Mouse (Mus musculus) limb, embryonic 15.5 days (tissue): Measurements from ENCODE around the gene Grtp1. TPM values are rescaled to one million over a fixed set of nuclear protein-coding genes. Genes with fewer than 3 reads are reported as not detected.

Source experiments
- ATAC-seq: fragments of 200-750 bp; cut with Nextera tagmentation; 2 replicates; pipeline ENCODE4 v1.8.0; 2017; ENCODE audit warnings: low read depth, moderate TSS enrichment; ENCODE audit not compliant: insufficient number of reproducible peaks, low FRiP score, low TSS enrichment
- H3K27ac ChIP-seq: fragments of 300-500 bp; sonication (generic); 2 replicates; pipeline ENCODE4 v1.5.1; 2015; ENCODE audit warnings: moderate library complexity, mild to moderate bottlenecking, inconsistent platforms
- H3K27me3 ChIP-seq: fragments of 300-500 bp; sonication (generic); 2 replicates; pipeline ENCODE4 v1.6.1; 2015; ENCODE audit warnings: inconsistent platforms
- H3K36me3 ChIP-seq: fragments of 300-500 bp; sonication (generic); 2 replicates; pipeline ENCODE4 v1.6.1; 2015; ENCODE audit warnings: inconsistent platforms
- H3K4me1 ChIP-seq: fragments of 300-500 bp; sonication (generic); 2 replicates; pipeline ENCODE4 v1.6.1; 2015; ENCODE audit warnings: inconsistent platforms
- H3K4me2 ChIP-seq: fragments of 300-500 bp; sonication (generic); 2 replicates; pipeline ENCODE4 v1.6.1; 2015; ENCODE audit warnings: mild to moderate bottlenecking, inconsistent platforms
- H3K4me3 ChIP-seq: fragments of 300-500 bp; sonication (generic); 2 replicates; pipeline ENCODE4 v1.5.1; 2015; ENCODE audit warnings: mild to moderate bottlenecking, inconsistent platforms
- H3K9ac ChIP-seq: fragments of 300-500 bp; sonication (generic); 2 replicates; pipeline ENCODE4 v1.6.1; 2015; ENCODE audit warnings: inconsistent platforms
- H3K9me3 ChIP-seq: fragments of 300-500 bp; sonication (generic); 2 replicates; pipeline ENCODE4 v1.6.1; 2016; ENCODE audit warnings: inconsistent platforms
- WGBS: fragments of 180-500 bp; shearing (Covaris S2); methylation state at CpG from one replicate; pipeline ENCODE4 v1.1.7; 2015; 5-methylcytosine and 5-hydroxymethylcytosine counted together
- polyA plus RNA-seq: library from polyadenylated mRNA; unstranded; fragments of >200 nt; fragmentation: Nextera tagmentation; extraction: Ambion mirVana; gene quantifications from 2 replicates; pipeline ENCODE4 v1.2.1, GENCODE M21; 2015

Gene Grtp1
- polyA plus RNA-seq, 1 experiment from 2014 or later, result 10.9 TPM

- H3K27ac ChIP-seq, result no peak overlapping the region
- H3K36me3 ChIP-seq, result no peaks in the 10 kb centered on the region
- no peaks in the 10 kb centered on the region for H3K9me3 ChIP-seq
- H3K4me3 ChIP-seq, result no peak overlapping the region
- H3K4me1 ChIP-seq, result peaks cover 11% of the 10 kb centered on the region
- whole genome bisulfite sequencing, result 77% methylated on average over 9 of the region's 9 CpGs
- ATAC-seq, result no peak
- H3K27me3 ChIP-seq, result no peaks in the 10 kb centered on the region
- H3K4me2 ChIP-seq, result no peak overlapping the region
- no peak overlapping the region for H3K9ac ChIP-seq
Observed at GRCm38 (mm10) chr8:13224426-13224825, 24.0 kb upstream of the Grtp1 start.

- H3K36me3 ChIP-seq, result no peaks in the 10 kb centered on the region
- H3K4me1 ChIP-seq, result peaks cover 9% of the 10 kb centered on the region
- no peak overlapping the region for H3K27ac ChIP-seq
- ATAC-seq, result no peak
- WGBS, result 80% methylated on average over 4 of the region's 4 CpGs
- no peaks in the 10 kb centered on the region for H3K9me3 ChIP-seq
- no peak overlapping the region for H3K4me2 ChIP-seq
- H3K27me3 ChIP-seq, result 0 out of 2 replicates have a peak, but pooled peaks cover 3% of the 10 kb centered on the region
- H3K9ac ChIP-seq, result no peak overlapping the region
- H3K4me3 ChIP-seq, result no peak overlapping the region
Observed at GRCm38 (mm10) chr8:13218441-13218840, 18.0 kb upstream of the Grtp1 start.

GRCm38 (mm10) chr8:13217986-13218385 lies 17.6 kb upstream of the Grtp1 start:
- Histone ChIP-seq H3K4me1 (peaks cover 14% of the 10 kb centered on the region), H3K27me3 (0 out of 2 replicates have a peak, but pooled peaks cover 3% of the 10 kb centered on the region)
- ATAC-seq, result no peak

GRCm38 (mm10) chr8:13217093-13217492 lies 16.7 kb upstream of the Grtp1 start:
- WGBS, result 30% methylated on average over 5 of the region's 5 CpGs
- Histone ChIP-seq H3K36me3 (no peaks in the 10 kb centered on the region), H3K4me3 (no peak overlapping the region), H3K27me3 (0 out of 2 replicates have a peak, but pooled peaks cover 3% of the 10 kb centered on the region), H3K4me2 (no peak overlapping the region), H3K9ac (no peak overlapping the region), H3K9me3 (no peaks in the 10 kb centered on the region), H3K4me1 (peaks cover 14% of the 10 kb centered on the region), H3K27ac (no peak overlapping the region)
- no peak for ATAC-seq

More at GRCm38 (mm10) chr8:13217986-13218385, 17.6 kb upstream of the Grtp1 start:
- Histone ChIP-seq H3K27ac (no peak overlapping the region), H3K9me3 (no peaks in the 10 kb centered on the region), H3K4me2 (no peak overlapping the region), H3K4me3 (no peak overlapping the region), H3K9ac (no peak overlapping the region), H3K36me3 (no peaks in the 10 kb centered on the region)

GRCm38 (mm10) chr8:13216386-13216785 lies 16.0 kb upstream of the Grtp1 start:
- ATAC-seq, result no peak; the same call in 1 of the 2 replicates
- Histone ChIP-seq H3K4me1 (peaks cover 12% of the 10 kb centered on the region), H3K27me3 (0 out of 2 replicates have a peak, but pooled peaks cover 3% of the 10 kb centered on the region), H3K36me3 (no peaks in the 10 kb centered on the region), H3K27ac (no peak overlapping the region), H3K9me3 (no peaks in the 10 kb centered on the region), H3K4me3 (no peak overlapping the region), H3K9ac (no peak overlapping the region), H3K4me2 (no peak overlapping the region)
- 69% methylated on average over 8 of the region's 8 CpGs for WGBS

GRCm38 (mm10) chr8:13213479-13214268 lies 13.3 kb upstream of the Grtp1 start:
- no peaks in the 10 kb centered on the region for H3K36me3 ChIP-seq
- H3K4me1 ChIP-seq, result peaks cover 12% of the 10 kb centered on the region
- 24% methylated on average over 10 of the region's 10 CpGs for WGBS
- H3K27ac ChIP-seq, result no peak overlapping the region
- no peaks in the 10 kb centered on the region for H3K9me3 ChIP-seq
- H3K4me3 ChIP-seq, result no peak overlapping the region
- ATAC-seq, result peak; percentile 69
- H3K27me3 ChIP-seq, result 0 out of 2 replicates have a peak, but pooled peaks cover 3% of the 10 kb centered on the region
- H3K9ac ChIP-seq, result no peak overlapping the region
- H3K4me2 ChIP-seq, result no peak overlapping the region

- ATAC-seq, result no peak
Observed at GRCm38 (mm10) chr8:13209770-13210169, 9.3 kb upstream of the Grtp1 start.

GRCm38 (mm10) chr8:13208627-13209355 lies 8.4 kb upstream of the Grtp1 start:
- WGBS, result 35% methylated on average over 6 of the region's 6 CpGs
- Histone ChIP-seq H3K4me3 (no peak overlapping the region), H3K27ac (no peak overlapping the region), H3K4me1 (peaks cover 9% of the 10 kb centered on the region), H3K9ac (no peak overlapping the region), H3K36me3 (no peaks in the 10 kb centered on the region), H3K27me3 (no peaks in the 10 kb centered on the region), H3K4me2 (no peak overlapping the region), H3K9me3 (no peaks in the 10 kb centered on the region)
- no peak for ATAC-seq

More at GRCm38 (mm10) chr8:13209770-13210169, 9.3 kb upstream of the Grtp1 start:
- Histone ChIP-seq H3K9ac (no peak overlapping the region), H3K9me3 (no peaks in the 10 kb centered on the region), H3K4me1 (peaks cover 12% of the 10 kb centered on the region), H3K27me3 (no peaks in the 10 kb centered on the region), H3K36me3 (no peaks in the 10 kb centered on the region), H3K4me2 (no peak overlapping the region), H3K27ac (no peak overlapping the region), H3K4me3 (no peak overlapping the region)
- WGBS, result 23% methylated on average over 1 of the region's 1 CpGs

- no peak overlapping the region for H3K27ac ChIP-seq
- H3K9me3 ChIP-seq, result no peaks in the 10 kb centered on the region
- H3K4me3 ChIP-seq, result no peak overlapping the region
- H3K9ac ChIP-seq, result no peak overlapping the region
- no peak overlapping the region for H3K4me2 ChIP-seq
- H3K4me1 ChIP-seq, result no peaks in the 10 kb centered on the region; the same call in 1 of the 2 replicates
- WGBS, result 25% methylated on average over 5 of the region's 5 CpGs
- ATAC-seq, result no peak
- peaks cover 20% of the 10 kb centered on the region for H3K27me3 ChIP-seq
- no peaks in the 10 kb centered on the region for H3K36me3 ChIP-seq
Observed at GRCm38 (mm10) chr8:13206290-13206689, 5.9 kb upstream of the Grtp1 start.

GRCm38 (mm10) chr8:13205311-13205710 lies 4.9 kb upstream of the Grtp1 start:
- Histone ChIP-seq H3K9me3 (no peaks in the 10 kb centered on the region), H3K4me1 (peaks cover 7% of the 10 kb centered on the region; the same call in 1 of the 2 replicates), H3K36me3 (no peaks in the 10 kb centered on the region), H3K27ac (no peak overlapping the region), H3K4me2 (no peak overlapping the region), H3K4me3 (no peak overlapping the region), H3K9ac (no peak overlapping the region), H3K27me3 (peaks cover 29% of the 10 kb centered on the region)
- no peak for ATAC-seq
- WGBS, result 87% methylated on average over 5 of the region's 5 CpGs

GRCm38 (mm10) chr8:13204371-13205140 lies 4.1 kb upstream of the Grtp1 start:
- WGBS, result 63% methylated on average over 12 of the region's 12 CpGs
- H3K4me2 ChIP-seq, result no peak overlapping the region
- ATAC-seq, result no peak
- H3K27ac ChIP-seq, result no peak overlapping the region
- H3K4me3 ChIP-seq, result no peak overlapping the region
- H3K9me3 ChIP-seq, result no peaks in the 10 kb centered on the region
- peaks cover 34% of the 10 kb centered on the region for H3K27me3 ChIP-seq
- no peak overlapping the region for H3K9ac ChIP-seq
- peaks cover 12% of the 10 kb centered on the region; the same call in 1 of the 2 replicates for H3K4me1 ChIP-seq
- no peaks in the 10 kb centered on the region for H3K36me3 ChIP-seq
